Mouse (Mus musculus) brain, adult 2 months (tissue): ENCODE results near the gene Prm2.
A peak's percentile ranks its signal among the peaks of the same experiment; 100 is the strongest.

ENCODE experiments used
- DNase-seq: peaks from one replicate; pipeline ENCODE4 v3.0.0; 2011; ENCODE audit warnings: low read depth, low spot score

Prm2 gene

DNA sequence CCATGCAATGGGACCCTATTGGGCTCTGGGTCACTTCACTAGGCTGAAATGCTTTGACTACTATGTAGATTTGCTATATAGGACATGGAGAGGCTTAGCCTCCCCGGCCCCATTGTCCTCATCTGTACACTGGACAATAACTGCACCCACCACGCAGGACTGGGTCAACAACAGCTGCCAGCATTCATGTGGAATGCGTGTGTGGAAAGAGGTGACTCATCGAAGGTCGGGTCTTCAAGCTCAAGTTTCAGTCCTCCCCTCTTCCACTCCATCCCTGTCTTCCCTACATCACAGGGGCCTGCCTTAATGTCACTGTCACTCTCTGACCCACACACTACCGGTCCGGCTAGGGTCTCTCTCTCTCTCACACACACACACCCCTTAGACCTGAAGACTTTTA, 19.6 kb downstream of the Prm2 start:
- DNase-seq, result no peak

DNA sequence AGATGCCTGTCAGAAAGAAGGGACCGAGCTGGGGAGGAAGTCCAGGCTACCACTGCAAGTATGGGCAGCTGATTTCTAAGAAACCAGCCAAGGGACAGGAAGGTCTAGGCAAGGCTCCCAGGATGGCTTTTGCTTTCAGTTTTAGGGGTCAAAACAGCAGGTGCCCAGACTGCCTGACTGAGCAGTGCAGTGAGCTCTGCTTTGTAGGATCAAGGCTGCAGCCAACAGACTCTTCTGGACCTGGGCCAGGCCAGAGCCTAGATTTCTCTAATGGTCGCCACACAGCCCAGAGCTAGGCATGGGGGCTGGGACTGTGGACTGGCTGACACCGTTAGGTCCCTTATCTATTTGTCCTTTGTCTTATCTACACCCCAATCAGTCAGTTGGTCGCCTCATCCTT, 21.2 kb downstream of the Prm2 start:
- DNase-seq, result no peak

DNA sequence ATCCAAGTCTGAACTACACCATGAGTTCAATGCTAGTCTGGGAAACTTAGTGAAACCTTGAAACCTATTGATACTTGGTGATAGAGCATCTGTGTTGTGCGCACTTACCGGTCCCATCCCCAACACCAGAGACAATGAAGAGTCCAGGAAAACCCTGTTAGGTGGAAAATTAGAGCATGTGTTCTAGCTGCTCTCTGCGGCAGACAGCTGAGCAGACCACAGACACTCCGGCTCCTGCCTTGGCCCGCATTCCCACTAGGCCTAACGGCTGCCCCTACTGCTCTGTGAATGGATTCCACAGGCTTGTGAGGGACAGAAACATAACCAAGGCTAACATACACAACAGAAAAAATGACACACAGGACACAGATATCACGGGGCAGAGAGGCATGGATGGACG, 22.4 kb downstream of the Prm2 start:
- DNase-seq, result no peak

DNA sequence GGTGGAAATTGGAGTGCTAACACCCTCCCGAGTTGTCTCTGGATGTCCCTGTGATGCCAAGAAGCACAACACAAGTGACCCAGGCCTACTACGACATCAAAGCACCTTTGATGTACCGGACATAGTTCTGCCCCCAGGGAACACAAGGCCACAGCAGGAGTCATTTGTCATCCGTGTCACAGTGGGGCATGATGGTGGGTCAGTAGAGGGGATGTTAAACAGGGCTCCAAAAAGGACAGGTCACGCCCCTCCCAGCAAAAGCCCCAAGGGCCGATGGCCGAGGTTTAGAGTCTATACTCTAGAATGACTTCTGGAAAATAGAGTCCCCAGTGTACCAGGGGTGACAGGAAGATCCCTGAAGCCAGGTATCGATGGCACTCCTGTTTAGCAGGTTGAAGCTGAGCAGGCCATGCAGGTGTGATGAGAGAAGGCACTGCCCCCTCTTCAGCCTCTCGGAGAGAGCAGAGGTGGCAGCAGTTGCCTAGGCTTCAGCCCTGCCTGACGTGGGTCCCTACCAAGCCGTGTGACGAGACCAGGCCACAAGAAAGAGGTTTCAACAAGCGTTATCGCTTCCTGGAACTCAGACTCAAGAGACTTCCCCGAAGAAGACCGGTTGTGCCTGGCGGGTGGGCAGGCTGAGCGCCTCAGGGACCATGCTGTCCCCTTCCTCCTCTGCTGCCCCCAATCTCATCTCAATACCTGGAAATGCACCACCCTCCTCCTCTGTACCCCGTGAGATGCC, 24.0 kb downstream of the Prm2 start:
- no peak for DNase-seq

DNA sequence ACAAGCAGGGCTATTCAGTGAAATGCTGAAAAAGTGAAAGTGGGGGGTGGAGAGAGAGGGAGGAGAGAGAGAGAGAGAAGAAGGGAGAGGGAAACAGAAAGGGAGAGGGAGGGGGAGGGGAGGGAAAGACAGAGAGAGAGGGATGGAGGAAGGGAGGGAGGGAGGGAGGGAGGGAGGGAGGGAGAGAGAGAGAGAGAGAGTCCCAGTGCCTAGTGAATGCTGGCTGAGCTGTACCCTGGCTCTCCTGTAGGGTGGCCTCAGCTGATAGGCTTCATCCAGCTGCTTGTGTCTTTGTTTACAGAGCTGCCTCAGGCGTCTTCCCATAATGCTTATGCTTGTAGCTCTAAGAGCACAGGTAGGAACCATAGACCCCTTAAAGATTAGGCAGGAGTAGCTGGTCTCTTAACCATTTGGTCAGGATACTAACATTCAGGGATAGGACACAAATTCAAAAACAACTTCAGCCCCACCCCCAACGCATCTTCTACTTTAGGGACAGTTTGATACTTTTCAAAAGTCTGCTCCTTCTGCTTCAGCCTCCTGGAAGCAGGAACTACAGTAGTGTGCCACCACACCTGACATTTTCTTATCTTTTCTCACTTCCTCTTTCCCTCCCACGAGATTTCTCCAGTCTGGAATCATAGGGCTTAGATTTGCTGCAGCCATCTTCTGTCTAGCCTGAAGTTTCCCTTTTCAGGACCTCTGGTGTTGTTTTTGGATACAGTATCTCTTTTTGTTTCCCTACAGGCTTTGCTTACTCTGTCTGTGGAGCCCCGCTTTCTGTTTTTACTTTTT, 25.2 kb downstream of the Prm2 start:
- DNase-seq, result no peak

DNA sequence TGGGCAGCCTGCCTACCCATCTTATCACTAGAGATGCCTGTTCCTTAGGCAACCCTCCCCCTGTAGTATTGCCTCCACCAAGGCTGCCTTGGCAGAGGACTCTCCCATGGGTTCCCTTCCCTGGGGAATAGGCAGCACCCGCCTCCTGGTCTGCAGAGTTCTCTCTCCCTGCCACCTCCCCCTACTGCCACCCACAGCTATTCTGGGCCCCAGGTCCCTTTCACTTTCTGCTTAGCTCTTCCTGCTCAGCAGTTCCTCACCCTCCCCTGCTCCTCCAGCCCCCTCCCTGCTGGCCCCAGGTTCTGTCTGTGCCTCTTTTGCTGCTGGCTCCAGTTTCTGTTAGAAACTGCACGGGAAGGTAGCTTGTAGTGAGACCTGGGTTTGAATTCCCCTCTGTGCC, 26.3 kb downstream of the Prm2 start:
- peak; percentile 83 for DNase-seq

DNA sequence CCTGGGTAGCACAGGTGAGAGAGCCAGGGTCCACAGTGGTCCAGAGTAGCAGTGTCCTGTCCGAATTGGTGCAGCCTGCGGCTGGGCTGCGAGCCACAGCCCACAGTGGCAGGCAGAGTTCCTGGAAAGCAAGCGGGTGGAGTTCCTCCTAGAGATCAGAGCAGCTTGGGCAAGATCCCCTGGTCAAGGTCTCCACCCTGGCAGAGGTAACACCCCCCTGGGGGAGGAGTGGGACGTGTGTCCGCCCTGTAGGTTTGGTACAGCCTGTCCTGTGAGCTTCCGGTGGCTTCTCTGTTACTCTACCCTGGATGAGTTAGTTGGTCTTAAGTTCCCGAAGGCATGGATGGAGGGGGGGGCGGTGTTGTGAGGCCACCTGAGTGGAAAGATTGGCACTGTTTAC, 27.1 kb downstream of the Prm2 start:
- no peak for DNase-seq

DNA sequence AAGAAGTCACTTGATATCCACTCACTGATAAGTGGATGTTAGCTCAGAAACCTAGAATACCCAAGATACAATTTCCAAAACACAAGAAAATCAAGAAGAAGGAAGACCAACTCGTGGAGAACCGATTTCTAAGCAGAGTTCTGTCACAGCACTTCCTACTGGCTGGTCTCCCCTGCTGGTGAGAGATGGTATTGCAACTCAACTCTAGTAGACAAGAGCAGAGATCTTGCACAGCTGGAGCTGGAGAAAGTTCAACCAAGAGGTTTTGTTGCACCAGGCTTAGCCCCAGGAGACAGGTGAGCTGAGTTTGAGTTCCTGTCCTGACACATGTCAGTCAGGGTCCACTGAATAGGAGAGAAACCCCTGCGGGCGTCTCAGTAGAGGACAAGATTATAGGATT, 28.8 kb downstream of the Prm2 start:
- DNase-seq, result peak; percentile 90

DNA sequence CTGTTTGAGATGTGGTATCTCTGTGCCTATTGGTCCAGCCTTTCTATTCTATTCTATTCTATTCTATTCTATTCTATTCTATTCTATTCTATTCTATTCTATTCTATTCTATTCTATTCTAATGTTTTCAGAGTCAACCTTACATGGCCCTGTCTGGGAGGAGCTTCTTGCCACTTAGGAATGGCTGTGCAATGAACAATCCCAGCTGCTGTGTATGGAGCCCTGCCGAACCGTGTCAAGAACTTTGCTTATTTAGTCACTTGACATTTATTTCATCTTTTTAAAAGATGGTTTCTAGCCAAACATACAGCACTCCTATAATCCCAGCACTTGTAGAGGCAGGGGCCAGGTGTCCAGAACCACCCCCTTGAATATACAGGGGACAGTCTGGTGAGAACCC, 31.6 kb downstream of the Prm2 start:
- DNase-seq, result no peak

DNA sequence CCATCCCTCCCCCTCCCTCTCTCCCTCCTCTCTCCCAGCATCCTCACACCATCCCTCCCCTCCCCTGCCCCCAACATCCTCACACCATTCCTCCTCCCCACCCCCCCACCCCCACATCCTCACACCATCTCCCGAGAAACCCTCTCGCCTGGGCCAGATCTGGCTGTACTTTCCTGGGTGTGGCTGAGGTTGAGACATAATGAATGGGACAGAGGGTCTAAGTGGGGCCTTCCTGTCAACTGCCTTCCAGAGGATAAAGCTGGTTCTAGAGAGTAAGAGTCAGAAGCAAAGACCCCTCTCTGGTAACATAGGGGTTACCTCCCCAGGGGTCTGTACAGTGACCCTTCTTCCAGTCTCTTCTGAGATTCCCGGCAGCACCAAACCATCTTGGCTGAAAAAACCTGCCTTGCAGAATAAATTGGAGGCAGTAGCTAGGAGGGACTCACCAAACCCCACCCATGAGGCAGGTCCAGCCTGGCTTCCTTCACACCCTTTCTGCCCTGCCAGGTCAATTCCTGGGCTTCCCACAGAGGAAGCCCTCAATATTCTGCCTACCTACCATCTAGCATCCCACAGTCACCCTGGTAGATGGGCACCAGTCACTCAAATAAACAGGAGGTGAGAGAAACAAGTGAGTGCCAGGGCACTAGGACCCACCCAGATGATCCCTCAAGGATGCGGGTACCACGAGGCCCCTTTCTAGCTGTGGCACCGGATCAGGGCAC, 32.2 kb downstream of the Prm2 start:
- DNase-seq, result no peak

DNA sequence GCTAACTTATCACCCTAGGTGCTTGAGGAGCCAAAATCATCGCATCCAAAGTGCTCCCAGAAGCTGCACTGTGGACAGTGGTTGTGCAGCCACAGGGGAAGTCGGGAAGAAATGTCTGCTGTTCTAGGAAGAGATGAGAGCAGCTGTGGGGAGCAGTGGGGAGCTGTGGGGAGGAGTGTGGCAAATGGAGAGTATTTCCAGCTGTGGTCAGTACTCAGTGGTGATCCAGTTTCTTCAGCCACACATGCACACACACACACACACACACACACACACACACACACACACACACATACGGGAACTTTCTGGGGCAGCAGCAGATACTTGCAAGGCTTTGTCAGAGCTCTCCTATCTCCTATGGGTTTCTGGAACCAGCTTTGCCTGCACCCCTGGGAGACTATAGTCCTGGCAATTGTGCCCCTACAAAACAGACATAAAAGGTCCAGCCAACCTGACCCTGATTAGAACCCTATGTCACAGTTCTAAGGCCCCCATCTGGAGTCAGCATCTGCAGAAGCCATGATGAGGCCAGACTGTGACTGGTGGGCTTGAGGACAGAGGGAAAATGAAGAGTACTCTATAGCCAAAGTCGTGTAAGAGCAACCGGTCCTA, 33.3 kb downstream of the Prm2 start:
- no peak for DNase-seq

DNA sequence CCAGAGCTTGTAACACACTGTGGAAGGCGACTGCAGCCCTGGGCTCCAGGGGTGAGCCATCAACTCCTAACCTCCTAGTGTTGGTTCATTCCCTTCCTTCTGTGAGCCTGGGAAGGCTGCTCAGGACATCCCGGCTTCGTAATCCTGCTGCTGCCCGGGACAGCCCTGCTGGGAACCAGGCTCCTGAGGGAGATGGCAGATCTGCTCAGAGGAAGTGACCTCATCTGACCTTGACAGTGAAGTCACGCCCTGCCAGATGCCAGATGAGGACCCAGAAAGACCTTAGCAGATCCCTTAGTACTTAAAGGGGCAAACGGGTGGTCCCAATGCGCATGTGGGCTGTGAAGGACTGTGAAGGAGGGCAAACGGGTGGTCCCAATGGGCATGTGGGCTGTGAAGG, 34.8 kb downstream of the Prm2 start:
- no peak for DNase-seq

DNA sequence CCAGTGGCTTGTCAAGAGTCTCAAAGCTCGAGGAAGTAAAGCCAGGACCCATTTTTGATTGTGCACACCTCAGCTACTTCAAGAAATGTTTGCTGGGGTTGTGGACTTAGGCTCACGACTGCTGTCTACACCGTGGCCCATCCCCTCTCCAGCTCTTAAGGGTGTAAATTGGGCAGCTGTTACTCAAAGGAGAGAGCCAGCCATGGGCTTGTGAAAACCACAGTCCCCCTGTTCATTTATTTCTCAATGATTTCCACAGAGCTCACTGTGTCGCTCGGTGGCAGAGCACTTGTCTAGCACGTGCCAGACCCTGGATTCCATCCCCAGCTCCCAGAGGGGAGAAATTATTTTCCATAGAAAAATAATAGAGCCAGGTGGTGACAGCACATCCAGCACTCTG, 39.8 kb downstream of the Prm2 start:
- DNase-seq, result no peak

DNA sequence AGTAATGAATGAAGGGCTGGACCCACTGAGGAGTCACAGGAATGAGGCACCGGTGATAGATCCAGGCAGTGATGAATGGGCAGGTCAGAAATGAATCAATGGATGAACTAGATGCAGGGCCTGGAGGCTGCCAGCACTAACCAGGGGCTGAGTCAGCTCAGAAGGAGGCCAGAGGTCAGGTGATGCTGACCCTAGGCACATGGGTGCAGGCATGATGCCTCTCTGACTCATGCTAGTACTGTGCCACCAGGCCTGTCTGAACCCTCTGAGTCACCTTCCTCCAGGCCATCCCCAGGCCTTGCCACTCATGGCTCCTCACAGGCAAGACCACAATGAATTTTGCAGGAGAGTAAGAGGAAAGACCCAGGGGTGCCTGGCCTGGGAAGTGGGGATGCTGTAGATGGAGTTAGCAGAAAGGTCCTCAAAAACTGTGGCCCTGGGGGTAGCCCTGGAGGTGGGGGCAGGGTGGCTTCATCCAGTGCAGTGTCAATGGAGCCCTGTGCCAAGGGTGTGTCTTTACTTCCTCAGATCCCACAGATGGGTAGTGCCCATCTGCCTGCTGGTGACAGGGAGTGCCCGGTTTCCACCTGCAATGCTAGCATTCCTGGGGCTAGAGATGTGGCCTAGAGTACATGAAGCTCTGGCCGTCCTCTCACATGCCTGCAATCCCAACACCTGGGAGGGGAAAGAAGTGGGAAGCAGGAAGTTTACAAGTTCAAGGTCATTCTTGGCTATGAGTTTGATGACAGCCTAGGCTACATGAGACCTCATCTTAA, 41.2 kb downstream of the Prm2 start:
- peak; percentile 9 for DNase-seq

DNA sequence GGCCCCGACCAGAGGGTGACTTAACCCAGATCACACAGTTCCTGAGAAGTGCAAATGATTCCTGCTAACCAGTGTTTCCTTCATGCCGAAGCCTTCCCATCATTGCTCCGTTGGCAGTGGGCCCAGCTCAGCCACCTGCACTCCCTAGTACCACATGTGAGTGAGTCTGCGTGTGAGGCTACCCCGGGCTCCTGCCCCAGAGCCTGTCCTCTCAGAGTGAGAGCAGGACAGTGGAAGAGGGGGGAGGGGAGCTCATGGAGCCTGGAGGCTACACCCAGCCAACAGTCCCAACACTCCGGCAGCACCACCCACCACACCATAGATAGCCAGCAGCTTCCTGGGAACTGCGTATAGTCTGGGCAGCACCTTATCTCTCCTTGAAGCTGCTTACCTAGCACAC, 46.1 kb downstream of the Prm2 start:
- peak; percentile 85 for DNase-seq

DNA sequence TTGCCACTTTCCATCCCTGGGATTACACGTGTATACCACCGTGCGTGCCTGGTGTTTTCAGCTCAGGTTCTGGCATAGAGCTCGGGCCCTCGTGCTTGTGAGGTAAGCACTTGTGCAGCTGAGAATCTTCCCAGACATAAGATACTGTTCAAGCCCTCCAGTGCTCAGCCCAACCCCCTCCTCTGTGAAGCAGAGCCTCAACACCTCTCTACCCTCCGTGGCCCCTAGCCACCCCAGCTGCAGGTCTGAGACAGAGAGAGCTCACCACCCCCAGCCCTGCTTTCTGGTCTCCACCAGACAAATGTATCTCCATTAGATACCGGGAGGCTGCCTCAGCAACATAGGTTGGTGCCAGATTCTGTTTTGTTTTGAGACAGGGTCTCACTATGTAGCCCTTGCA, 46.7 kb downstream of the Prm2 start:
- DNase-seq, result no peak
